Mouse (Mus musculus): ENCODE results near the gene Ckb.
A peak's percentile ranks its signal among the peaks of the same experiment; 100 is the strongest.
"Not testable (repeated sequence)": the region's sequence is repeated elsewhere in the genome, so short reads cannot be mapped to it uniquely, and the experiment has no call there.

Ckb gene

DNA sequence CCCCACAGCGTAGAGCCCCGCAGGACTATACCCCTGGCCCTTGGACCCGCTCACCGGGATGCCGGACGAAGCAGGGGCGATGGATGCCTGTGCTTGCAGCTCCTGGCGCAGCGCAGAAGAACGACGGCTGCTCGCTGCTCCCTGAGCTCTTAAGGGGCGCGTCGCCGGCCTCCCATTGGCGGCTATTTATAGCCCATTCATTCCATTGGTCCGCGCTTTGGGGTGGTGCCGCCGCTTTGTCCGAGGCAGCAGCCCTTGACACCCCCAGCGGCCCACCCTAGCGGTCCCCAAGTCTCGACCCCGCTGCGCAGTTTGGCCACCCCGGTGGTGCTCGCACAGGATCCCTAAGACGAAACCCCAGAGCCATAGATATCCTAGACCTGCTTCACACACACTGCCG lies at the start of gene Ckb:
Gene Ckb, minus strand, starts transcription at position 163 of the 400 bp plus-strand sequence.
- DNase-seq (ENCODE audit: low spot score), result peak; percentile 73

DNA sequence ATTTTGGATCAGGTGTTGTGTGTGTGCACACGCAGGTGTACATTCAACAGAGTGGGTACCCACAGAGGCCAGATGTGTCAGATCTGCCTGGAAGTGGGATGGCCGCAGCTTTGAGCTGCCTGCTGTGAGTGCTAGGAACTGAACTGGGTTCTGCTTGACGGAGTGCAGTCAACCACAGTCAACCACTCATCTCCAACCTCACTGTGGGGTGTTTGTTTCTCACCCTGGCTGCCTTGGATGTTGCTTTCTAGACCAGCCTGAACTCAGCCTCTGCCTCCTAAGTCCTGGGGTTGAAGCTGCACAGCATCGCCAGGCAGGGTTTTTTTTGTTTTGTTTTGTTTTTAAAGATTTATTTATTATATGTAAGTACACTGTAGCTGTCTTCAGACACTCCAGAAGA lies 48.1 kb upstream of the Ckb start:
- no peak for DNase-seq (ENCODE audit: low spot score)

DNA sequence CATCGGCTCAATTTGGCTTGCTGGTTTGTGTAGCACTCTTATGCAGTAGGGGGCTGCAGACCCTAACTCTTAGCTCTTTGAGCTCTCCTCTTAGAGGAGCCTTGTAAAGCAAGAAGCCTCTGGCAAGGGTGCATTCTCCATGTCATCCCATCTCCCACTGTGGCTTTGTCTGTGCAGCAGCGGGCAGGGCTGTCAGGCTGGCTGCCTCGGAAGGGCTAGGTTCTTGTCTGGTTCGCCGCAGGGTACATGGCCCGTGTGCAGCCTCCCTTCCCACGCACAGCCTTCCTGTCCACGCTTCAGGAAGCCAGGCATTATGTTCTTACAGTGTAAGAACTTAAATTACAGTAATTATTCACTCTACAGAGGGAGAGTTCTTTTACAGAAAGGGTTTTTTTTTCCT lies 46.5 kb upstream of the Ckb start:
- DNase-seq (ENCODE audit: low spot score), result no peak

DNA sequence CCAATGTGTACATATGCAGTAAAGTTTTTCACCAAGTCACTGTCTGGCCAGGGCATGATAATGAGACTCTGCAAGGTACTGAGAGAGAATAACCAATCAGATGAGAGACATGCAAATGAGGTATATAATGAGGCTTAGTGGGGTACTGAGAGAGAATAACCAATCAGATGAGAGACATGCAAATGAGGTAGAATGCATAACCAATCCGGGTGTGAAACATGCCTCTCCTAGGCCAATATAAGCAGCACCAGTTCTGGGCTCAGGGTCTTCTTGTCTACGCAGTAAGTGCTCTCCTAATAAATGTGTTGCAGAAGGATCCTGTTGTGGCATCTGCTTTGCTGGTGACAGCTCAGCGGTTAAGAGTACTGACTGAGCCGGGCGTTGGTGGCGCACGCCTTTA lies 44.4 kb upstream of the Ckb start:
- DNase-seq (ENCODE audit: low spot score), result no peak

DNA sequence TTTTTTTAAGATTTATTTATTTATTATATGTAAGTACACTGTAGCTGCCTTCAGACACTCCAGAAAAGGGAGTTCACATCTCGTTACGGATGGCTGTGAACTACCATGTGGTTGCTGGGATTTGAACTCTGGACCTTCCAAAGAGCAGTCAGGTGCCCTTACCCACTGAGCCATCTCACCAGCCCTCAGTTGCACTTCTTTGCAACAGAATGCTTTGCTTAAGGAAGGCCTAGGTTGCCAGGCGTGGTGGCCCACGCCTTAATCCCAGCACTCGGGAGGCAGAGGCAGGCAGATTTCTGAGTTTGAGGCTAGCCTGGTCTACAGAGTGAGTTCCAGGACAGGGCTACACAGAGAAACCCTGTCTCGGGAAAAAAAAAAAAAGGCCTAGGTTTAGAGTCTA lies 41.7 kb upstream of the Ckb start:
- not testable (repeated sequence) for DNase-seq (ENCODE audit: low spot score)

DNA sequence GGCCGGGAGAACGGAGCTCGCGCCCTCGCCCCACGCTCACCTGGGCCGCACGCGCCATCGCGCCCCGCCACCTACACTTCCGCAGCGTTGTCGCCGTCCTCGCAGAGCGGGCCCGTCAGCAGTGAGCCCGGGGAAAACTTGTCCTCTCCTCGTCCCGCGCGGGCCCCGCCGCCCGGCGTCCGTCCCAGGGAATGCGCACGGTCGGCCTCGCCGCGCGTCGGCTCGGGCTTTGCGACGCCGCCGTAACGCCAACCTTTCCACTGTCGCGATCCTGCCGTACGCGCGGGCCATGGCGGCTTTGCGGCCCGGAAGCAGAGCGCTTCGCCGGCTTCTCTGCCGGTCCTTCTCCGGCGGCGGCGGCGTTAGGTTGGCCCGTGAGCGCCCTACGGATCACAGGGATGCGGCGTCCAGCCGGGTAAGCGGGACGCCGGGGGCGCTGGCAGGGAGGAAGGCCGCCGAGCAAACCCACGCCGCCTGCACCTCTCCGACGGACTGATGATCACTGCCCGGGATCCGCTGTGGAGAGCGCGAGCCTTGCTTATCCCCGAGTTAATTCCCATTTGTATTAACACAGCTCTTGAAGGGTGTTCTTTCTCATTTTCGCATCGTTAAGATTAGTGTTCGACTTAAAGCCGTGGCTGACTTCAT lies 41.0 kb upstream of the Ckb start, which contains the start of the genes Bag5 and Apopt1:
Gene Bag5, minus strand, starts transcription at position 254 of the 648 bp plus-strand sequence.
Gene Apopt1, plus strand, starts transcription at position 258 of the 648 bp plus-strand sequence.
- peak; percentile 92 for DNase-seq (ENCODE audit: low spot score)

DNA sequence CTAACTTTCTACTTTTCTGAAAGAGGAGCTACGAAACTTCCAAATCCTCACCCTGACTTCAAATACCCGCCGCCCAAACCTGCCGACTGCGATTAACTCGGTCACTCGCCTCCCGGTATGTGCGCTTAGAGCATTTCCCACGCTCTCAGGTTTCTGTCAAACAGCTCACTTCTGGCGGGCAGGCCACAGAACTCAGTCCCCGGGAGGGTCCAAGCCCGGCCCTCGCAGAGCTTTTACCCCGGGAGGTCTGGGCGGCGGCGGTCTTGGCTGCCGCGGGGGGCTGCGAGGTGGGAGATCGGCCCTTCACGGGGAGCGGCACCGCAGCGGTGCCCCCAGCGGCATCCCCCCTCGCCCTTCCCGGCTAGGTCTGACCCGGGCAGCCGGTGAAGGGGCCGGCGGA lies 40.3 kb upstream of the Ckb start:
- DNase-seq (ENCODE audit: low spot score), result no peak

DNA sequence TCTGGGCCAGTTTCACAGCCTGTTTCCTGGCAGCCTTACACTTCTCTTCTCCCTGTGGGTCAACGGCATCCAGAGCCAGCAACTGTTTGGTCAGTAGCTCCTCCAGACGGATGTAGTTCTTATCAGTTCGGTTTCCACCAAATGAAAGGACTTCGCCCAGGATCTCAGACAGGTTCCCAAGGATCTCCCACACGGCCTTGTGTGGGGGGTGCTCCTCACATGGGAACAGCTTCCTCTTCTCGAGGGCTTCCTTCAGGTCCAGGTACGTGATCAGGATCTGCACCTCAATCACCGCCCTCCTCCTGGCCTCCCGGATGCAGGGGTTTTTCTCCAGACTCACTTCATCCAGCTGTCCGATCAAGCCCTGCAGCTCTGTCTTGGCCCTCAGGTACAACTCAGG lies 38.0 kb upstream of the Ckb start:
- DNase-seq (ENCODE audit: low spot score), result no peak

DNA sequence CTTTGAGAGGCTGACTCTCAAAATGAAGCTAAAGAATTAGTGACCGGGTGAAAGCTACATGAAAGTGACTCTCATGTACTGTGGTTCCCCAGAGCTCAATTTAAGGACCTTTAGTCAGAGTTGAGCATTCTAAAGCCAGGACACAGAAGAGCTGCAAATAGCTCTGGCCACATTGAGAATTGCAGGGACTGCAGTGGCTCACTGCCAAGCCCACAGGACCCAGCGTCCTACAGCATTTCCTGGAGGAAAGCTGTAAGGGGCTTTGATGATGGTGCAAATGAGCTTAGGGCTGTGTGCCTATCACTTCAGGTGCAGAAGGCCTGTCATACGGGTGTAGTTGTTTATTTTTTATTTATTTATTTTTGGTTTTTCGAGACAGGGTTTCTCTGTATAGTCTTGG lies 36.0 kb upstream of the Ckb start:
- no peak for DNase-seq (ENCODE audit: low spot score)

DNA sequence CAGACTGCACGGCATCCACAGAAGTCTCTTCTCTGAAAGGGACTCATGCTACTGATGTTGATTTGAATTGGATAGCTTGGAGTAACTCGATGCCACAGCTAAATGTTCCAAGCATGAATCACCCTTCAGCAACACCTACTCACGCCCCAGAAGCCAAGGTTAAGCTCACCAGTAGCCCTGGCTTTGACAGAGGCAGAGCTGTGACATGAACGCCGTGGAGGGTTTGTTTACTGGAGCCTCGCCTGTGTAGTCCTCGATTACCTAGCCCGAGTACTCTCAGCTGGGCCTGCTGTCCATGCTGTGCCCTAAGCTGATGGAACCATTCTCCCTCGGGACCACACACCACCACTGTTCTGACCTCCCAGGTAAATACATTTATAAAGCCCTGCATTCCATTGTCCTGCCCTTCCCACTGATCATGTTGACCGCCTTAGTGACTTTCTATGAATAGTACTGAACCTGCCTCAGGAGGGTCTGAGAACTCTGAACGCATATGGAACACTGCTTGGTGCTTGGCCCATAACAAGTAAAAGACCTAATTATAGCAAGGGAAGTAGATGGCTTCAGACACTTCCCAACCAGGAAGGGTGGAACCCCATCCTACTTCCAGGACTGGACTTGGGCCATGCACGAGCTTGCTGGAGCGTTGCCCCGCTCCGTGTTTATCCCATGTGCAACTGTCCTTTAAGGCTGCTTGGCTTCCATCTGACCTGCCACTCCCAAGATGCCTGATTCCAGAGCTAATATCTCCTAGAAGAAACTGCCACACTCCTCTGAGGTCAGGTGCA lies 33.2 kb upstream of the Ckb start:
- peak; percentile 79 for DNase-seq (ENCODE audit: low spot score)

DNA sequence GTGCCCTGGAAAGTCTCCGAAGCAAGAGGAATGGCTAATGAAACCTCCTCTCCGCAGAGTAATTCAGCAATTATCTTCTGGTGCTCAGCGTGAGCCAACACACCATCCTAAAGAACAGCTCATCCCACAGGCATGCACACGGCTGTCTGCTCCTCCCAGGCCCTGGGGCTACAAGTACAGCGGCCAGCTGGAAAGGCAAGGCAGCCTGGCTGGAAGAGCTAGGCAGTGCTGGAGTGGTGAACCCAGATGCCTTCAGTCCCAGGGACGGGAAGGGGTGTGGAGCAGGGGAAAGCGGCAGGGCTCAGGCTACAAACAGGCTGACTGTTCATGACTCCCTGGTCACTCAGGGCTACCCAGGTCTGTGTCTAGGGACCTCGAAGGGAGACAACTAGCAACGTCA lies 32.5 kb upstream of the Ckb start:
- DNase-seq (ENCODE audit: low spot score), result peak; percentile 85

DNA sequence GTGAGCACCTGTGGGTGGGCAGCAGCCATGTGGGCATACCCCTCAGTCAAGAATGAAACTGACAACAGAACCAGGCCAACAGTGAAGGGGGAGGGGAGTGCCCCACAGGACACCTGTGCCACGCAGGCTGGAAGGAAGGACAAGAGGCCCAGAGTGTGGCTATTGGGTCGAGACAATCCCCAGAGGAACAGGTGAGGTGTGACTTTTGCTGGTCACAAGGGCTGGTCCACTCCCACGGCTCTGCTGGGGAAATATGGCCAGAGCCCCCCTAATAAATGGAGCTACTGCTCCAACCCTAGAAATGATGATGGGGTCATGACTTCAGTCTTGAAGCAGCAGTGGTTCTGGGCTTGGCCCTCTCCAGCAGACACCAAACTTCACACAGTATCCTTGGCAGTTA lies 31.2 kb upstream of the Ckb start:
- no peak for DNase-seq (ENCODE audit: low spot score)

DNA sequence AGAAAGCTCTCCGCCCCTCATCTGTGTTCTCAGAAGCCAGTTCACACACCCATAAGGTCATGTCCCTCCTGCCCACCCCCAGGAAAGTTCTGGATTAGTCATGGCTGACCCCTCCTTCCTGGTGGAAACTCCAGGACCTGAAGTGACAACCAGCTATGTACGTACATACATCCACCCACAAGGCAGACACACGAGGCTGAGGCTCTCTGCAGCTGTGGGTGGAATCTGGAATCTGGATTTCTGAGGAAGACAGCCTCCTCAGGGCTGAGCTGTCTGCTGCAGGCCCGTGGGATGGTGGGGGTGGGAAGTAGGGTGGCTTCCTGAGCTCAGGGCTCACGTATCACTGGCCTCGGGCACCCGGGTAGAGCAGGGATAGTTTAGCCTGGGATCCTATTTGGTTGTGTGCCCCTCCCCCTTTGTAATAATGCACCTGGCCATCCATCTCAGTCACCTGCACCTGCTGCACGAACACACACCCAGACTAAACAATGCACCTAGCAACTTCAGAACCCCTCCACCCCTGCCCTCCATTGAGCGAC lies 28.9 kb upstream of the Ckb start:
- no peak for DNase-seq (ENCODE audit: low spot score)

DNA sequence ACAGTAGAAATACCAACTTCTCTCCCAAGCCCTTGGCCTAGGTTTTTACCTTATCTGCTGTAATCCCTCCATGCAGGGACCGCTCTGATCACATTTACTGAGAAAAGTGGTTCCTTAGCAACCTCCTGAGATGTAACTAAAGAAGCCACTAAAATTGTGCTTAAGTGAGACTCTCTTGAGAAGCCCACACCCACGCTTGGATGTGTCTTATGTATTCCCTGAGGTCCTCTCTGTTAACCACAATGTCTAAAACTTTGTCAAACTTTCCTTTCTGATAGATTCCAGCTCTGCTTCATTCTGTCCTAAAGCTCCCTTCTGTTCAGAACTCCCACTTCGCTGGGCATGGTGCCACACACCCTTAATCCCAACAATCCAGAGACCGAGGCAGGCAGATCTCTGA lies 27.4 kb upstream of the Ckb start:
- no peak for DNase-seq (ENCODE audit: low spot score)

DNA sequence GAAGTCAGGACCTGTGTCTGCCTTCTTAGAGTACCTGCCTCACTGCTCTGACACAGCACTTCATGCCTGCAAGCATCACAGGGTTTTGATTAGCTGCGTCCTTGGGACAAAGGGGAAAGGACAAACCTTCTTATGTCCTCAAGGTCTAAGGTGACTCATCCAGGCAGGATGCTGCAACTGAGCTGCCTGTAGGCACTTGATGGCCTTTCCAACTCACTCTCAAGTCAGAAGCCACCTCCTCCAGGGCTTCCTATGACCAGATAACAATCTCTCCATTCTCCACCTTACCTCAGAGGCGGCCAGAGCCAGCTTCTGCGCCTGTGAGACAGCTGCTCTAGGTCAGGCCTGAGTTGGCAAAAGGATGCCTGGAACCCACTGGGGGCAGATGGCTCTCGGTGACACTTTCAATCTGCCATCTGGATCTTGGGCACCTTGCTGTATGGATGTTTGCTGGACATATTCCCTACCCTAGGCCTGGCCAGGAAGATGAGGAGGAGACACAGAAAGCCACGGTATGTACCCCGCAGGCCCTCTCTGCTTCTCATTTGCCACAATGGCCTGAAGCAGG lies 26.3 kb upstream of the Ckb start:
- no peak for DNase-seq (ENCODE audit: low spot score)

DNA sequence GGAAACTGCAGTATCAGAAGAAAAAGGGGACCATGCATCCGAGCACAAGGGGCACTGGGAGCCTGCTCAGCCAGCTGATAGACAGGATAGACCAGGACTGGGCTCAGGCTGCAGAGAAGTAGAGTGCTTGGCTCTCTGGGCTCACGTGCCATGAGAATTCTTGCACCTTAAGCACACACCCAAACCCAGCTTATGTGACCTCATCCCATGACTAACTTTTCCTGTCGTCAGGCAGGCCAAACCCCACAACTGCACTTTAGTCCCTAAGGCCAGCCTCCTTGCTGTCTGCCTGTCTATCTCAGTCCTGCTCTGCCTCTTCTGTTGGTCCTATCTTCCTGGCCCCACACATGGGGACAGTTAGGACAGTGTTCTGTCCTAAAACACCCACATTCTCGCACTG lies 25.6 kb upstream of the Ckb start:
- no peak for DNase-seq (ENCODE audit: low spot score)

DNA sequence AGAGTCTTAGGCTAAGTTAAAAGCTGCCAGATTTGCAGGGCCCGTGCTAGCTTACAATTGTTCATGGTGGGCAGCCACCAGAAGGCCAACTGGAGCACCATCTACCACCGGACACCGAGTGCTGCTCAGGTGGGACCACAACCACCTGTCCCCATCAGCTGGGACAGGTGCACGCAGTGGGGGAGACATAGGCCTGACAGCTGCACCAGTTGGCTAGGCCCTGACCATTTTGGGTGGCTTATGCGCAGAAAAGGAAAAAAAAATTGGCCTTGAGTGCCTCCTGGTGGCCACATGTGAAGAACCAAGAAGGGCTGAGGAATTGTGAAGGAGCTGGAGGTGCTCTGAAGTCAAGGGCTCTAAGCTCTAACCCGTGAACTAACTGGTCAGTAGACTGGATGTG lies 24.1 kb upstream of the Ckb start:
- peak; percentile 71 for DNase-seq (ENCODE audit: low spot score)

DNA sequence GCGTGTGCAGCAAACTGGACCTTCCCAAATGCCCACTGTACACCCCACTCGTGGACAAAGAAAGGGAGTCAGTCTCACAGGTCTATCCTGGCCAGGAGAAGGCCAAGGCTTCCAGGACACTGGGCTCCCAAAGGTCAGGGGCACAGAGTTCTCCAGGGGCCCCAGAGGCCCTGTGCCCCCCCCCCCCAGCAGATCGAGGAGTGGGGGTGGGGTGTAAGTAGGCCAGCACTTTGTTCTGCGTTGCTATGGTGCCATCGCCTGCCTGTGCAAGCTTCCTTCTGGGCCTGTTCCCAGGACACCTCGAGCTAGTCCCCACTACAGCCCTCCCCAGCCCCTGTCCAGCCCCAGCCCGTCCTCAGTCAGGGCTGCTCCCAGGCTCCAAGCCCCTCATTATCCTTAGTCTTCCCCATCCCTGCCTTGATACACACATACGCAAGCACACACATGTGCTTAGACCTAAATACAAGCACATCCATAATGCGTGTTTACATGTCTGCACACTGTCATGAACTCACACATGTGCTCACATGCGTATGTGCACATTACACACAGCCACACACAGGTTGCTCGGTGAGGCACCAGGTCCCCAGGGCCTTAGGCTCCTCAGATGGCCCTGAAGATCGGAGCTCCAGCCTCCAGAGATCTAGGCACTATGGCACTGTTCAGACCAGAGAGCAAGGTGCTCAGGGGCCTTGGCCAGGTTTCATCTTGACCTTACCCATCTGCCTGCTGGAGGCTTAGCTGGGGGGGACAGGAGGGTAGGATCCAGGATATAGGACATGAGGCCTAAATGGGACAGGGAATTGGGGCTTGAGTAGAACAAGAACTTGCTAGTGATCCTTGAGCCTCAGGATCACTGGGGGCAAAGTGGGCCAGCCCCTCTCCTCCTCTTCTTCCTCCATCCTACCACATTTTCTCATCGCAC lies 23.0 kb upstream of the Ckb start:
- no peak for DNase-seq (ENCODE audit: low spot score)

DNA sequence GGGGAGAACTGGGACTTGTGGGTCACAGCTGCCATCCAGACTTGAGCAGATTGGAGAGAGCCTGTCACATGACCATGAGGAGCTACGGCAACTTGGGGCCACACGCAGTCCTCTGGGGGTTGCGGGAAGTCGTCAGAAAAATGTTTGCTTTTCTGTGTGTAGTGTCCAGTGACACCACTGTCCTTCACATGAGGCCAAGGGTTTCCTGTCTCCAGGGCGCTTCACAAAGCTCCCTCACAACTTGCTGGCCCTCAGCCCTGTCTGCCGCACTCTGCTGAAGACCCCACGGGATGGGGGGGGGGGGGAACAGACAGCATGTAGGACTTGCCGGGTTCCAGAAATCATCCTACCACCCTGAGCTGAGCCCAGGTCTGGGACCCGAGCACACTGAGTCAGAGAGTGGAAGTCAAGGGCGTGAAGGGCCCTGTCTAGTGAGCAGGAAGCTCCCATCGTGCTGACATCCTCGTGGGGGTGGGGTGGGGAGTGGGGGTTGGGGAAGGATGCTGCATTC lies 22.2 kb upstream of the Ckb start:
- no peak for DNase-seq (ENCODE audit: low spot score)

DNA sequence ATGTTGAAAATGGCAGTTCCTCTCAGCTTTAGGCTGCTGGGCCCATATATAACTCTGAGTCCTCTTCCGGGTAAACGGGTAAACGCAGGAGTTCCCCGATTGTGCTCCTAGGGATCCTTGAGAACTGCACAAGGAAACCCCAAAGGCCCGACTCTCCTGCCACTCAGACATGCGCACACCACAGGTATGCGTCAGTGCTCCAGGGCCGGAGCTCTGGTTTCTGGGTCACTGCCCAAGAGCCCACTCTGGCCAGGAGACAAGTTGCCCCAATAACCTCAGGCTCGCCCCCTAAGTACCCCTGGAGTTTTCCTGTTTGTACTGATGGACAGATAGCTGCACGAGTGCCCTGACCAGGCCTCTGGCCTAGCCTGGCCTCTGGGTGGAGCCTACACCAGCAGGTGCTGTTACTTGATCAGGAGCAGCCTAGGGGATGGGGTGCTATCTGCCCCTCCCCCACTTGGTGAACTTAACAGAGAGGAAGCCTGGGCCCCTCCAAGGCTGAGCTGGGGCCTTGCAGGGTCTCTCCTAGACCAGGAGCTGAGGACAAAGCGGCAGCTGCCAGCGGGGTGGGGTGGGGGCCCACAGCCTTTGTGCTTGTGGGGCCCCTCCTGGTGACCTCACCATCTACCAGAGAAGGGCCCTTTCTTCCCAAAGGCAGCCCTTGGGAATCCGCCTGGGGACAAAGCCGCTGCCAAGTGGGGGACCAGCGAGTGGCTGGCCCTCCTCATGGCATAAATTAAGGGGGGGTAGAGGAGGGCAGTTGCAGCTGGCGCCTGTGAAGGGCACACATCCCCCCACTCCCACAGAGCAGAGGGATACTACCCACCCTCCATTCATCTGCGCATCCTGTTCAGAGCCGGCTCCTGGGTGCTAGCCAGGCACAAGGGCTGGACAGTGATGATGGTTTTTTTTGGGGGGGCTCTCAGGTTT lies 21.5 kb upstream of the Ckb start:
- no peak for DNase-seq (ENCODE audit: low spot score)

DNA sequence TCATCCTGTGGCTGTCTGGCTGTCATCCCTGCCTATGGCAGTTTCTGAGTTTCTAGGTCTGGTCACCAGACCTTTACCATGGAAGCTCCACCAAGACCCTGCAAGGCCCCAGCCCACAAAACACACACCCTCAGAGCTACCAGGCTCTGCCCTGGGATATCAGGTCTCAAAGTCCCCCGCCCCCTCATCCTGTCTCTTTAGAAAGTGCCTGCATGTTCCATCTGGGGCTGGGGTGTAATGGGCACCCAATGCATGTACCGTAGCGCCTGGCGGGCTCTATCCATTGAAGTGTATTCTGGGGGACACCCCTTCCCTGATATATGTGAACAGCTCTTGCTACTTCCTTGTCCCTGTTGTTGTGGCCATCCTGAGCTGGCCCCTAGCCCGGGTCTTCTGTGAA lies 20.8 kb upstream of the Ckb start:
- no peak for DNase-seq (ENCODE audit: low spot score)
